Mouse (Mus musculus) limb, embryonic 14.5 days (tissue): ENCODE data around the gene Olfr1420. TPM values are rescaled to one million over a fixed set of nuclear protein-coding genes. Genes with fewer than 3 reads are reported as not detected.

Source experiments
- ATAC-seq: fragments of 200-750 bp; cut with Nextera tagmentation; 2 replicates; pipeline ENCODE4 v1.8.0; 2017; ENCODE audit warnings: low read depth, moderate number of reproducible peaks, moderate TSS enrichment; ENCODE audit not compliant: low FRiP score
- DNase-seq: peaks from one replicate; pipeline ENCODE4 v3.0.0-alpha.2; 2015; ENCODE audit warnings: low spot score
- H3K27ac ChIP-seq: fragments of 300-500 bp; sonication (generic); replicated peaks from 2 replicates; pipeline ENCODE4 v1.5.1; 2014; ENCODE audit warnings: low read depth, mild to moderate bottlenecking, low read length, moderate library complexity, mixed read lengths
- H3K27me3 ChIP-seq: fragments of 300-500 bp; sonication (generic); 2 replicates; pipeline ENCODE4 v1.6.1; 2014; ENCODE audit warnings: low read length, mixed read lengths; ENCODE audit not compliant: control insufficient read depth, insufficient read depth
- H3K36me3 ChIP-seq: fragments of 300-500 bp; sonication (generic); 2 replicates; pipeline ENCODE4 v1.6.1; 2014; ENCODE audit warnings: mild to moderate bottlenecking, low read length, moderate library complexity, mixed read lengths; ENCODE audit not compliant: control insufficient read depth, insufficient read depth
- H3K4me1 ChIP-seq: fragments of 300-500 bp; sonication (generic); 2 replicates; pipeline ENCODE4 v1.6.1; 2014; ENCODE audit warnings: antibody characterized with exemption, low read length, mixed read lengths; ENCODE audit not compliant: control insufficient read depth, insufficient read depth
- H3K4me2 ChIP-seq: fragments of 300-500 bp; sonication (generic); replicated peaks from 2 replicates; pipeline ENCODE4 v1.6.1; 2014; ENCODE audit warnings: low read depth, mild to moderate bottlenecking, low read length, moderate library complexity; ENCODE audit not compliant: severe bottlenecking
- H3K4me3 ChIP-seq: fragments of 300-500 bp; sonication (generic); replicated peaks from 2 replicates; pipeline ENCODE4 v1.5.1; 2014; ENCODE audit warnings: low read length
- H3K9ac ChIP-seq: fragments of 300-500 bp; sonication (generic); 2 replicates; pipeline ENCODE4 v1.6.1; 2014; ENCODE audit warnings: mild to moderate bottlenecking, low read depth, low read length, moderate library complexity; ENCODE audit not compliant: severe bottlenecking
- H3K9me3 ChIP-seq: fragments of 300-500 bp; sonication (generic); 2 replicates; pipeline ENCODE4 v1.6.1; 2016; ENCODE audit warnings: low read length; ENCODE audit not compliant: control insufficient read depth
- POLR2A ChIP-seq: fragments of 200-500 bp; IDR thresholded peaks from 2 replicates; pipeline ENCODE4 v1.8.0; 2012; ENCODE audit warnings: inconsistent platforms, mild to moderate bottlenecking, moderate library complexity, borderline replicate concordance; ENCODE audit not compliant: insufficient read depth, insufficient read length; ENCODE audit errors: extremely low read depth
- WGBS: fragments of 180-500 bp; shearing (Covaris S2); extraction: QIAGEN DNeasy Blood & Tissue Kit; methylation state at CpG from one replicate; pipeline ENCODE4 v1.1.7; 2014; 5-methylcytosine and 5-hydroxymethylcytosine counted together
- polyA plus RNA-seq, 2 experiments: library from polyadenylated mRNA; depleted of rRNA in 1 of 2; stranded (reverse) in 1 of 2; unstranded in 1 of 2; fragments of >200 nt; fragmentation: Nextera tagmentation in 1 of 2; extraction: Ambion mirVana in 1 of 2; gene quantifications; 2 replicates each; pipeline versions ENCODE4 v1.2.1 to v1.2.3; 2012 to 2014

Gene Olfr1420
- polyA plus RNA-seq (2012; rRNA removed), result not detected in 2 replicates
- not detected in 2 replicates for polyA plus RNA-seq (2014; fragmentation: Nextera tagmentation; extraction: Ambion mirVana)

DNA sequence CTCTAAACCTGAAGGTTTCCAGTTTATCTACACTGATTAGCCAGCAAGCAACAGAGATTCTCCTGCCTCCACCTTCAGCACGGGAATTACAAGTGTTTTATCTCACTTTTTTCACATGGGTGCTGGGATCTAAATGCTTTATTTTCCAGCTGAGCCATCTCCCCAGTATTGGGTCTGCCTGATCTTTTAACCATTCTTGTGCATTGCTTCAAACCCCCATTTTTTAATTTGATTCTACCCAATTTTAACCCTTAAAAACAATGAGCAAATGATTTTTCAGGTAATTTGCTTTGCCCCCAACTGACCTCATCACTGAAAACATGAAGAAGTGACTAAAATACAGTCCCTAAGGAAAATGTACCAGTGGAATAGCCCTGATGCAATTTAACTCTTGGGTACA is at the start of gene Olfr1420:
Gene Olfr1420, plus strand, starts transcription at position 301 of the 400 bp plus-strand sequence.
- no peaks in the 10 kb centered on the region for H3K4me1 ChIP-seq
- H3K4me2 ChIP-seq, result no peak within 1 kb of the TSS
- no peaks in the 10 kb centered on the region for H3K9me3 ChIP-seq
- no peak within 1 kb of the TSS for H3K4me3 ChIP-seq
- no peak for TF ChIP-seq POLR2A
- no peak within 1 kb of the TSS for H3K27ac ChIP-seq
- H3K36me3 ChIP-seq, result no peaks in the 10 kb centered on the region
- DNase-seq (no peak), ATAC-seq (no peak)
- no peaks in the 10 kb centered on the region for H3K27me3 ChIP-seq
- H3K9ac ChIP-seq, result no peak within 1 kb of the TSS
- 35% methylated on average over 1 of the region's 1 CpGs for WGBS

DNA sequence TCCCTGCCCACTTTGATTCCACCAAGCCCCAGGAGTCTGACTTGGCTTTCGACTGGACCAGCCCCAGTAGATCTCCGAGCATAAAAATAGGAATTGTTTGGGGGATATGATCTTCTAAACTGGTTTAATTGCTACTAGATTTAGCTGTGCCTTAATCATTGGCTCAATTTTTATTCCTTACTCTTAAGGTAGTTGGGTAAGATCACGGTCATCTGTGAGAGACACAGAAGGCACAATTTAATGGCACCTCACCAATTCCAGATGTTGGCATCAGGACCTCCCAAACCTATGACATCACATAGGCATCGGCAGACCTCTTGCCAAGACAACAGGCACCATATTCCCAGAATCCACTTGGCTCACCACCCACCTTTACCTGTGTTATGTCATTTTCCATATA is 47.2 kb upstream of the Olfr1420 start, which contains the start of gene Olfr1417:
Gene Olfr1417, minus strand, starts transcription at position 101 of the 400 bp plus-strand sequence.
- 87% methylated on average over 4 of the region's 4 CpGs for WGBS
- no peak within 1 kb of the TSS for H3K27ac ChIP-seq
- H3K36me3 ChIP-seq, result no peaks in the 10 kb centered on the region
- H3K9ac ChIP-seq, result no peak within 1 kb of the TSS
- H3K4me2 ChIP-seq, result no peak within 1 kb of the TSS
- no peaks in the 10 kb centered on the region for H3K4me1 ChIP-seq
- DNase-seq (no peak), ATAC-seq (no peak)
- no peak for TF ChIP-seq POLR2A
- no peak within 1 kb of the TSS for H3K4me3 ChIP-seq
- H3K27me3 ChIP-seq, result no peaks in the 10 kb centered on the region
- H3K9me3 ChIP-seq, result no peaks in the 10 kb centered on the region

DNA sequence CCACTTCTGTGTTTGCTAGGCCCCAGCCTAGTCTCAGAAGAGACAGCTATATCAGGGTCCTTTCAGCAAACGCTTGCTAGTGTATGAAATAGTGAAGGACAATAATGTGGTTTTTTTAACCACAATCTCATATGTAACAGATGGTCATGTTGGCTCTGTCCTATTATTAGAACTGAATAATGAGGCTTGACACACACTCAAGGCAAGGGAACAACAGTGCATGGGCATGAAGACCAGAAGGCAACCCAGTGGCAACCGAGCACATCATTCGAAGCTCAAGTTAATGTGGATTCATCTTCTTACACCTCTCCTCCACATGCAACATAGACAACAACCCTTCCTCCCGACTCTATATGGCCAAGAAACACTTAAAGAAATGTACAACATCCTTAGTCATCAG is 40.0 kb upstream of the Olfr1420 start:
- Histone ChIP-seq H3K36me3 (no peaks in the 10 kb centered on the region), H3K4me3 (no peak overlapping the region), H3K27me3 (no peaks in the 10 kb centered on the region), H3K4me1 (no peaks in the 10 kb centered on the region), H3K9me3 (no peaks in the 10 kb centered on the region), H3K4me2 (no peak overlapping the region), H3K27ac (no peak overlapping the region), H3K9ac (no peak overlapping the region)
- WGBS, result 85% methylated on average over 4 of the region's 4 CpGs
- no peak for TF ChIP-seq POLR2A
- ATAC-seq (no peak), DNase-seq (no peak)

DNA sequence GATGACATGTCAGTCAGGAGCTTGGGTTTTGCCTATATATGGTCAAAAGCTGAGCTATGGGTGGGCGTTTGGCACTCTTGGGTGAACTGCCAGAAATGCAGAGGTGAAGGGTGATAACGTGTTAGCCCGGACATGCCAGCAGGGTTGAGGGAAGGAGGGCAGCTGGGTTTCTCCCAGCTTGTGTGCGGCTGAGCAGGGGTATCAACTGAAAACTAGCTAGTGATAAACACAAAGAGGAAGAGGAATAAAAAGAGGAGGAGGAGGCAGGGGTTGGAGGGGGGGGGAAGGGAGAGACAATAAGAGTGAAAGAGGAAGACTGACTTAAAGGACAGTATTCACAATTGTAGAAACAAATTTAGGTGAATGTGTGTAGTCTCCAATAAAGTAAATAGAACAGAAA is 33.7 kb upstream of the Olfr1420 start:
- no peak overlapping the region for H3K4me2 ChIP-seq
- H3K27ac ChIP-seq, result no peak overlapping the region
- 64% methylated on average over 4 of the region's 4 CpGs for WGBS
- no peak overlapping the region for H3K4me3 ChIP-seq
- no peaks in the 10 kb centered on the region for H3K4me1 ChIP-seq
- no peak overlapping the region for H3K9ac ChIP-seq
- DNase-seq (no peak), ATAC-seq (no peak)
- H3K27me3 ChIP-seq, result no peaks in the 10 kb centered on the region
- H3K9me3 ChIP-seq, result no peaks in the 10 kb centered on the region
- no peak for TF ChIP-seq POLR2A
- no peaks in the 10 kb centered on the region for H3K36me3 ChIP-seq

DNA sequence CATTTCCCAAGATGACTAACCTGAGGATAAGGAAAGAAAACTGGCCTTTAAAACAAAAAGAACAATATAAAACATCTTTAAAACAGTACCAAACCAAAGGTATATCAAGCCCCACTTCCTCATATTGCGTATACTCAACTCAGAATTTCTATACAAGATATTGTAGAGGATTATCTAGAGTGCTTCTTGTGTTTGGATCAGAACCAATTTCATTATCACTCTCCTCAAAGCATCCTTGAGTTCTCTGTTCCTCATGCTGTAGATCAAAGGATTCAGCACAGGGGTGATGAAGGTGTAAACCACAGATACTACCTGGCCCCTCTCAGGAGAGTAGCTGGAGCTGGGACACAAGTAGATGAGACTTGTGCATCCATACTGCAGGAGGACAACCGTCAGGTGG is 31.5 kb upstream of the Olfr1420 start:
- no peaks in the 10 kb centered on the region for H3K9me3 ChIP-seq
- H3K4me3 ChIP-seq, result no peak overlapping the region
- no peak overlapping the region for H3K9ac ChIP-seq
- no peaks in the 10 kb centered on the region for H3K36me3 ChIP-seq
- ATAC-seq (no peak), DNase-seq (no peak)
- TF ChIP-seq POLR2A, result no peak
- no peak overlapping the region for H3K4me2 ChIP-seq
- WGBS, result 88% methylated on average over 2 of the region's 2 CpGs
- H3K27me3 ChIP-seq, result no peaks in the 10 kb centered on the region
- H3K27ac ChIP-seq, result no peak overlapping the region
- no peaks in the 10 kb centered on the region for H3K4me1 ChIP-seq

DNA sequence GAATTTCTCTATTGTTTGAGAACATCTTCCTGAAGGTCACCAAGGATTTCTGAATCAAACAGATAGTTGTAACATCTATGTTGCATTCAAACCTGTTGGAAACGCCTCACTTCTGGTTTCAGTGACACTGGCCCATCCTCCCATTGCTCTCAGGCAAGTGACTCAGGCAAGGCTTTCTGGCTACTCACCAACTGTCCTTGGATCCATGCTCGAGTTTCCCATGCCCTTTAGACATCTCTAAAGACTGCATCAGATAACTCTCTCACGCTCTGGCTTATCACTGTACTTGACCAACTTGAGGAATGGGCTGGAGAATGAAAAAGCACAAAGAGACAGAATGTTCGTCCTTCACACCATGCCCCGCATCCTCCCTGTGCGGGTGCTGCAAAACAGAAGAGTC is 29.9 kb upstream of the Olfr1420 start:
- no peaks in the 10 kb centered on the region for H3K9me3 ChIP-seq
- no peak overlapping the region for H3K4me2 ChIP-seq
- TF ChIP-seq POLR2A, result no peak
- ATAC-seq (no peak), DNase-seq (no peak)
- WGBS, result 79% methylated on average over 6 of the region's 6 CpGs
- H3K4me1 ChIP-seq, result no peaks in the 10 kb centered on the region
- H3K27ac ChIP-seq, result no peak overlapping the region
- no peak overlapping the region for H3K4me3 ChIP-seq
- no peak overlapping the region for H3K9ac ChIP-seq
- no peaks in the 10 kb centered on the region for H3K27me3 ChIP-seq
- no peaks in the 10 kb centered on the region for H3K36me3 ChIP-seq
